Mouse (Mus musculus) 3134 (cell line): Measurements from ENCODE around the gene Atxn7l1.

Source experiments
- DNase-seq: peaks from one replicate; pipeline ENCODE4 v3.0.0-alpha.2; 2011; ENCODE audit warnings: low spot score; ENCODE audit not compliant: insufficient read length; ENCODE audit errors: extremely low read depth

The Atxn7l1 gene

DNA sequence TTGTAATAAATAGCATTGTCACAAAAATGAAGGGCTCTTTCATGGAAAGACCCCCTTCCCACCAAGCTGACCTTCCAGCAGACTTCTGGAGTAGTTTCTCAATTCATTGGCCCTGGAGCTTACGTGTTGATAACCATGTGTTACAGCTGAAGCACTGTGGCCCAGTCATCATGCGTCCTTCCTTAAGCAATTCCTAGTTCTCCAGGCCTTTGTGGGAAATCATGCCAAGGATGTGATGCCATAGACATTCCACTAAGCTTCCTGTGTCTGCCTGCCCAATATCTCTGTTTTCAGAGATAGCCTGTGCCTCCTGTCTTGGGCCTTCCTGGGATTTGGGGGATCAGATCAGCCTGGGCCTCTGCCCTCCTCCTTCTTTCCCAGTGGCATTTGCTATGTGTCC, 32.9 kb downstream of the Atxn7l1 start:
- DNase-seq: no peak

DNA sequence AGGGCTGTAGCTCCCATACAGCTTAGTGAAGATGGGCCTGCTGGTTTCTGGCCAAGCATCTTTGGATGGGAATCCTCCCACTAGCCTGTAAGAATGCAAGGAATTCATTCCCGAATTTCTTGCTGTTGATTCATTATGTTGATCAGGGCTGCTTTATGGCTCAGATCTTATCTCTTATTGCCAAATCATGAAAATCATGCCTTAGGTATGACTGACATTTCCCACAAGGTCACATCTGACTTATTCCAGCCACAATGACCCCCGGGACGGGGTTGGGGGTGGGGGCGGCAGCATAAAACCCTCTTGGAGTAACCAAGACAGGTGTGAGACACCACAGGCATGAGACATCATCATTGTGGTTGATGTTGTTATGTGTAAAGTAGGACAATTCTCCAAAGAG, 34.4 kb downstream of the Atxn7l1 start:
- DNase-seq: peak; percentile 82

DNA sequence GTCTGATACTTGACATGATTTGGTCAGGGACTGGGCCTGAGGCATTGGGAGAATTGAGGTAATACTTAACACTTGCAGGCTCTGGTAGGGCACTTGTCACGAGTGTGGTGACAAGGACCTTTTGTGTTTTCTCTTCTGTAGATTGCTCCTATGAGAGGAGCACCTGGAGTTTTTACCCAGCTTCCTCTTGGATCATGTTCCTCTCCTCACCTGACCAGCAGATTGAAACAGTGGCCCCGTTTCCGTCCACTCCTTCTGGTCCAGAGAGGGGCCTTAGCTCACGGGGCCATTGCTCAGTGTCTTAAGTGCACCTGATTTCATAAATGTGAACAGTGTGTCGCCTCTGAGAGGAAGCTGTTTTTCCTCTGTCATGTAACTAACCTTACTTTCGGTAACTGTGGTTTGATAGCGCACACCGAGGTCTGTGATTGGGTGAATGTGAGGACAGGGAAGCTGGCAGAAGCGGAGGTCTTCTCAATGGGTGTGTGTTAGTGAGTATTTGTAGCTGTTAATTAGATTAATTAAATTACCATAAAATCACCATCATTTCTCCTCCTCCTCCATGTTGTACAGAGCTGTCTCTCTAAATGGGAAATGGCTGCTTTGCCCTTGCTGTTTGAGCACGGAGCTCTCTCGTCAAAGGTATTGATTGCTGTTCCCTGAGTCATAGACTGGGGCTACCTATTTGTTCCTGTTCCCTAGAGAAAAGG, 35.1 kb downstream of the Atxn7l1 start:
- DNase-seq: no peak

GRCm38 (mm10) chr12:33183138-33183627, 35.7 kb downstream of the Atxn7l1 start:
- DNase-seq: no peak

- DNase-seq: no peak
Measured at GRCm38 (mm10) chr12:33184137-33184536, 36.6 kb downstream of the Atxn7l1 start.

- DNase-seq: no peak
Measured at GRCm38 (mm10) chr12:33185046-33185445, 37.6 kb downstream of the Atxn7l1 start.

DNA sequence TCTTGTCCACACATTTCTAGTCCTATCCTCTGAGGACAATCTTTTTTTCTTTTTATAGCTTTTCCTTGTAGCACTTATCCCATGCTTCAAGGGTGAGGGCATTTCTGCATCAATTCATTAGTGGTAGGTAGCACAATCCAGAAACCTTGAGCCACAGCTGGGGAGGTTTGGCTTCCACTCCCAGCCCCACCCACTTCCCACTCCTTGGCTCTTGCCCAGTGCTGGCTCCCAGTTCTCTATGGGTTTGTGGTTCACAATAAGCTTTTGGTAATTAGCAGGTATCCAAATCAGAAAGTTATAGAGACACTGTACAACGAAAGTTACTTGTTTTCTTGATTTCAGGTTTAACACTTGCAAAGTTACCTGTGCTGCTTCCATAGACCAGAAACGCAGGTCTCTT, 38.8 kb downstream of the Atxn7l1 start:
- peak; percentile 32 for DNase-seq

- DNase-seq: peak; percentile 57
Measured at GRCm38 (mm10) chr12:33190133-33190532, 42.6 kb downstream of the Atxn7l1 start.

DNA sequence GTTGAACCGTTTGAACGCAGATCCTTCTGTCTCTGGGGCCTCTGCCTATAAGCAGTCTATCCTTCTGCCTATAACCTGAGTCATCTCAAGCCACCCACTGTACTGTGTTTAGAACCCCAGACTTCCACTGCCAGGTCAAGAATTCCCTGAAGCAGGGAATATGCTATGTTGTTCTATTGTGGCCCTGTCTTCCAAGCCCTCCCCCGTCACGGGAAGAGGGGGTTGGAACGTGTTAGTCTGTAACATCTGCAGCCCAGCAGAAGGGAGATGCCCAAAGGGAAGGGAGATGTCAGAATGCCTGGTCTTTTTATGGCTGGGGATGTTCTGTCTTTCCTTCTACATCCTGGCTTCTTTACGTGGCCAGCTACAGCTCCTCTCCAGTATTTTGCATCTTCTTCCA, 43.1 kb downstream of the Atxn7l1 start:
- DNase-seq: no peak

DNA sequence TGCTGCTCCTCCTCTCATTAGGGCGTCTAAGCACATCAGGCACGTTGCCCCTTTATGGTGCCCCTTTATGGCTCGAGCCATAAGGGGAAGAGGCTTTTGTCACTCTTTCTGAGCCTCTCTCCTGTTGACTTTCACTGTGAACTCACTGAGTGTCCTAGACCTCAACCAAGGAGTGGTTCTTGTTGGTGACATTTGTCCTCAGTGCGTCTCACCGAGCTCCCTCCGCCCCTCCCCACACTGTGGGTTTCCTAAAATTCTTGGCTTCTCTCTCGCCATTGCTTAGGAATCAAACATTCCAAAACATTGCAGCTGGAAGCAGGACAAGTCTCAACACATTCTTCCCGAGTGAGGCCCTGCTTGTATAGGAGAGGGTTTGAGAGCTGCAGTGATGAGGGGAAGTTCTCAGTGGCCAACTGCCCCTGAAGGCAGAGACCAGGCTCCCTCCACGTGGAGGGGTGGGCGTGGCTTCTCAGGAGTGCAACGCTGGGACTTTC, 46.0 kb downstream of the Atxn7l1 start:
- DNase-seq: peak; percentile 75

DNA sequence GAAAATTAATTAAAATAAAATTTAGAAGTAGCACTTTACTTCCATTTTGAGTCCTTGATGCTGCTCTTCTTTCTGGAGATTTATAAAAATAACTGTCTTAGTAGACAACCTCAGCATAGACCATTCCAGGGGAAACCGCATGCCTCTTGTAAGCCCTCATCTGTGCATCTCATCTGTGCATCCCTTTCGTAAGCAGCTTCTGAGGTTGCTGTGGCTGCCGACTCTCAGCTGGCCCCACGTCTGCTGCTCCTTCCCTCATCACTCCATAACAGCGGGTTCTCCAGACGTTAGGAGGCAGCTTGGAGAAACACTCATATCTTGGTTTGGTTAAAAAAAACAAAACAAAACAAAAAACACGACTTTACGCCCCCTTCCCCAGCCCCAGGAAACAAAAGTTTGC, 47.7 kb downstream of the Atxn7l1 start:
- DNase-seq: no peak

DNA sequence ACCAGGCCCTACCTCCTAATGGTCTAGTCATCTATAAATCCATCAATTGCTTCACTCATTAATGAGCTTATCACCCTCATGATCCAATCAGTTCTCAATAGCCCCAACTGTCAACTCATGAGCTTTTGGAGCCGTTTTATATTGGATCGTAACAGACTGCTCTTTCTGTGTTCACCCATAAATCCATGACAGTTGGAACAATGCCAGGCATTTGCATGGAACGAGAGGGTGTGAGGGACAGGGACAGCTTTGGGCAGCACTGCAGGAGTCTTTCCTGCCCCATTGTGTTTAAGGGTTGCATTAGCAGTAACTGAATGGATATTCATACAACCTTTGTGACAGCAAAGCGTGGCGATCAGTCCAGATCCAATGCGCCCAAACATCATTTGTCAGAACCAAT, 49.8 kb downstream of the Atxn7l1 start:
- DNase-seq: no peak

DNA sequence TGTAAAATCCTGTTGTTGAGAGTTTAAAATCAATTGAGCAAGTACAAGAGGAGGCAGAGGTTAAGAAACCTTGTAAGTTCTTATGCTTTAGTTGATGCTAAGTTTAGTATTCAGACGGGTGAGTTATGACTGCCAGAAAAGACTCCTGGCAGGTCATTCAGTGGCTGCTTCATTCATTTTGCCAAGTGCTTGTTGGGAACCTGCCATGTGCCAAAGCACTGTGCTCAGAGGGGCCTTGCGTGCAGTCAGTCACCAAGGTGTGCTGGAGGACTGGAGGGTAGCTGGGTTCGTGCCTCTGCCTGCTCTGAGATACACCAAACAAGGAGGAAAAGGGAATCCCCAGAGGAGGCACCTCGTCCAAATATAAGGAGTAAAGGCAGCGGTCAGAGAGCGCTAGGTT, 50.3 kb downstream of the Atxn7l1 start:
- no peak for DNase-seq

DNA sequence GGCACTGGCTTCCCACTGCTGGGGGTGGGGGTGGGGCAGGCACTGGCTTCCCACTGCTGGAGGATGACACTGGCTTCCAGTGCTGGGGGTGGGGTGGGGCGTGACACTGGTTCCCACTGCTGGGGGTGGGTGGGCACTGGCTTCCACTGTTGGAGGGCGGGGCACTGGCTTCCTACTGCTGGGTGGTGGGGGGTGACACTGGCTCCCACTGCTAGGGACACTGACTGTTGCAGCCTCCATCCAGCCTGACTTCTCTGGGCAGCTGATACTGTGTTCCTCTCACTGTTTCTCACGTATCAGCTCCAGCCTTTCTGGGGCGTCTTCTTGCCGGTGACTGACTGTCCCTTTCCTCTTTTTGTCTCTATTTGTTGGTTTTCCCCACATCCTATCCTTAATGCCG, 53.6 kb downstream of the Atxn7l1 start:
- DNase-seq: no peak

DNA sequence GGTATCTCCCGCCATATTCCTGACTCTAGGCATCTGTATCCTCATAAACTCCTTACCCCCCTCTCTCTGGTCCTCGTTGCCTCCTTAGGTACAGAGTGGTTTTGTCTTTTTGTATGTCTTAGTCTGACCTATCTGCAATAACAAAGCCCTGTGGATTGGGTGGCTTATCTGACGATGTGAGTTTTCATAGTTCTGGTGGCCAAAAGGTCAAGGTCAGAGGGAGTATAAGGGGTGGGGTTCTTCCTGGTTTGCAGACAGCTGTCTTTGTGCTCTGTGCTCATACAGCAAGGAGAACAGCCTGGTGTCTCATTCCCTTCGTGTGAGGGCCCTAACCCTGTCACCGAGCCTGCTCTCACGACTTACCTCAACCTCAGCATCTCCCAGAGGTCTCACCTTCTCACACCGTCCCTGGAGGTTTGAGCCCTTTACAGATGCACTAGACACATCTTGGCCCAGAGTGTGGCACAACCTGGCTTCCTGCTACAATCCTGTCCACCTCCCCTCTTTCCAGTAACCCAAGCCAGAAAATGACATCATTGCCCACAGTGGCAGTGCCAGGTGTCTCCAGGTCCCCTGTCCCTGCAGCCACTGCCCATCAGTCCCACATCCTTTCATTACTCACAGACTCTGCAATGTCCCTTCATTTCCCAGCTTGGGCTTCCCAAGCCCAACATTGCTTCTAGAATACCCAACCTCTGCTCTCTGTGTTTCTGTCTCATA, 54.2 kb downstream of the Atxn7l1 start:
- DNase-seq: peak; percentile 22

- DNase-seq: no peak
Measured at GRCm38 (mm10) chr12:33205255-33205654, 57.8 kb downstream of the Atxn7l1 start.

DNA sequence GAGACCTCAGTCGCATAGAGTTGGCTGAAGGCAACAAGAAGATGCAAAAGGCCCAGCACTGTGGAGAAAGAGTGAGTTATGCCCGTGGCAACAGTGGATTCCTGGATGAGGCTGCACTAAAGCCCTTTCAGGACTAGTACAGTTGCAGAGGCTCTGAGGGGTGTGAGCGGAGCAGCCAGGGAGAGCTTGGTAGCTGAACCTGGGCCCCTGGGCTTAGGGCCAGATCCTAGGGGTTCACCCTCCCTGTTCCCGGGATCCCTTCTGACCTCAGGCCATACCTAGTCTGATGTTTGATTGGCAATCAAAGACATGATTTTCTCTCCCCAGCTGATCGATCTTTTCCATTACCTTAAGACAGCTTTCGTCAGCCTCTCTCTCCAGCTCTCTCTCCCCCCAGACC, 58.8 kb downstream of the Atxn7l1 start:
- no peak for DNase-seq

DNA sequence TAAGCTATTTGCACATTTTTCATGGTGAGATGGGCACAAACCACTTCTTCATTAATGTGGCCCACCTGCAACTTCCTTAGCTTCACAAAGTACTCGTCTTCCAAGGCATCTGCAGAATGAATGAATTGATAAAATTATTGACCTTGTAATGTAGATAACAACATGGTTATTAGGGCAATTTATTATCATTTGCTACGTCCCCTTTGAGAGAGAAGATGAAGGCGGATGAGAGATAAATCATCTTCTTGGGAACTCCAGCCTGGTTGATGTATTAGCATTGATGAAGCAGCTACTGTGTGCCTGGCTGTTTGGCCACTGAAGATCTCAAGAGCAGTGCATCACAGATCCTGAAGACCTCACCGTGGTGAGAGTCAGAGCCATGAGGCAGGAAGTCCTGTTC, 63.4 kb downstream of the Atxn7l1 start:
- DNase-seq: no peak

DNA sequence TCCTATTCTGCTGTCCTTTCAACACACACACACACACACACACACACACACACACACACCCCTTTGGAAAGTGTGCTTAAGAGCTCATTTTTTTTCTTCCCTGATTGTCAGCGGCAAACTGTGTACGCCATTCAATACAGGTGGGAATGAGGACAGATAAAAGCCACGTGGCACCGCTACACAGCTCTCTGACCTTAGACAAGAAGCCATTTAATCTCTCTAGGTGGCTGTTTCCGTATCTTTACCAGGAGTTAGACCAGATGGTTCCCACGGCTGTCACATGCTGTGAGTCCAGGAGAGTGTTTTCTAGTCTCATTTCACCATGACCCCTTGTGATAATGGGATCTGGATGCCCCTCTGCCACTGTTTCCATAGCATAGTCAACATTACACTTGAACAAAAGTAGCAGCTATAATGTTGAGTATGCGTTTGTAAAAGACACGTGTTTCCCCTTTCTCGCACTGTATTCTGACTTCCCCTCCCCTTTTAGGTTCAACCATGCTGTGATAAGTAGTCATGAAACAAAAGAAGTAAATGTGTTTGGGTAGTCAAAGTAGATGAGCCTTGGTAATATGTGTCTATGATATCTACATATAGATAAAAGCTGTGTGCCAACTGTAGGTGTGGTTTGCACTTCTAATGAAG, 70.8 kb downstream of the Atxn7l1 start:
- DNase-seq: no peak

DNA sequence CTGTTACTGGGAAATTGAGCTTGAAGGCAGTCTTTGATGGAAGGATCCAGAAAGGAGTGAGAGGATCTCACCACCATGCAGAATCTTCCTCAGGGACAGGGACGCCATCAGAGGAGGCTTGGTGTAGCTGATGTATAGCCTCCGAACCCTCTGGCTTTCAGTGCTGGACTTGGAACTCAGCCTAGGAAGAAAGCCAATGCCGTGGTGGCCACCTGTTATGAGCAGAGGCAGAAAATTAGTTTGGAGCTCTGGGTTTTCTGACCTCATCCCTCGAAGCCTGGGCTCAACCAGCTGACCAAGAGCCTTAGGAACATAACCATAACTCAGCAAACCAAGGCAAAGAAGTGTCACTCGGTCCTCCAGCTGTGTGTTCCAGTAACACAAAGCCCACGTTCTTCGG, 71.9 kb downstream of the Atxn7l1 start:
- DNase-seq: no peak

DNA sequence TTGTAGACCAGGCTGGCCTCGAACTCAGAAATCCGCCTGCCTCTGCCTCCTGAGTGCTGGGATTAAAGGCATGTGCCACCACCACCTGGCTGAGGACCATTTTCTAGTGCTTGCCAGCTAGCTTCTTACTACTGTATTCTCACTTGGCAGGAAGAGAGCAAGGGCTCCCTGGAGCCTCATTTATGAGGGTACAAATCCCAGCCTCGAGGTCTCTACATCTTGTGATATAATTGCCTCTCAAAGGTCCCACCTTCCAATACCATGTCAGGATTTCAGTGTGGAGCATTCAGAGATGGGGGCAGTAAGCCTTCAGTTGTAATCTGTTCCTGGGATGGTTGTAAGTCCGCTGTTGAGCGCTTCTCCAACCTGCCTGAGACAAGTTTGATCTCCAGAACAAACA, 72.6 kb downstream of the Atxn7l1 start:
- DNase-seq: no peak
